Mouse (Mus musculus) right cerebral cortex, postnatal 36 days (tissue): Measurements from ENCODE around the gene Dll4.
A peak's percentile ranks its signal among the peaks of the same experiment; 100 is the strongest.

Source experiments
- DNase-seq, 2 experiments: peaks; one replicate each; pipeline ENCODE4 v3.0.0; 2022; ENCODE audit warnings: low spot score in 2 of 2, mixed read lengths in 1 of 2

Dll4 gene

DNA sequence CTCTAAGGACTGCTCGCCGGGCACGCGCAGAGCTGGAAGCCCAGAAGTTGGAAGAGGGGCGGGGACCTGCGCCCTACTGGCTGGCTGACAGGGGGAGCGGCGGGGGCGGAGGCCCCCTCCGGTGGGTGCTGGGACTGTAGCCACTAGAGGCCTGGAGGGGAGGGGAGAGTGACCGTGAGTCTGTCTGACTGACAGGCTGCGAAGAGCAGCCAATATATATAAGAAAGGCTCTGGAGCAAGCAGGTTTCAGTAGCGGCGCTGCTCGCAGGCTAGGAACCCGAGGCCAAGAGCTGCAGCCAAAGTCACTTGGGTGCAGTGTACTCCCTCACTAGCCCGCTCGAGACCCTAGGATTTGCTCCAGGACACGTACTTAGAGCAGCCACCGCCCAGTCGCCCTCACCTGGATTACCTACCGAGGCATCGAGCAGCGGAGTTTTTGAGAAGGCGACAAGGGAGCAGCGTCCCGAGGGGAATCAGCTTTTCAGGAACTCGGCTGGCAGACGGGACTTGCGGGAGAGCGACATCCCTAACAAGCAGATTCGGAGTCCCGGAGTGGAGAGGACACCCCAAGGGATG is at the start of gene Dll4:
Gene Dll4 (plus strand): TSS at position 217 of the 576 bp plus-strand sequence.
- no peak for DNase-seq

- DNase-seq, result no peak
Observed at GRCm38 (mm10) chr2:119276926-119277325, 48.7 kb upstream of the Dll4 start.

DNA sequence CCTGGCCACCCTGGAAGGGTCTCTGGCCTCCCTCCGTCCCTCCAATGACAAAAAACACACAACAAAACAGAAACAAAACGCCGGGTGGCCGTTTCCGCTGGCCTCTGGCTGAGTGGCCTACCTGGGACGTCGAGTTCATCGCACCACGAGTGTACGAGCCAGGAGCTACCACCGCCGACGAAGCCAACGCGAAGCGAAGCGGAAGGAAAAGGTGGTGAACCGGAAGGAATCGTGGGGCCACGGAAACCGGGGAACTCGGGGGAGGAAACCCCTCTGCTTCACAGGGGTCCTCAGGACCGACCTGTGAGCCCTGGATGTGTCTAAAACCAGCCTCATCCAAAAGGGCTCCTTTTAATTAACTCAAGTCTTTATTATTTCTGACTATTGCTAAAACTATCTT is 47.8 kb upstream of the Dll4 start:
- no peak for DNase-seq

- DNase-seq, result no peak
Observed at GRCm38 (mm10) chr2:119281899-119282565, 43.6 kb upstream of the Dll4 start.

GRCm38 (mm10) chr2:119287372-119287771 is 38.2 kb upstream of the Dll4 start:
- DNase-seq, result no peak

GRCm38 (mm10) chr2:119288270-119288882 is 37.2 kb upstream of the Dll4 start, which contains the start of gene Vps18:
TSS of gene Vps18 (plus strand) at chr2:119288740.
- DNase-seq, result peak; percentile 97 to 99

DNA sequence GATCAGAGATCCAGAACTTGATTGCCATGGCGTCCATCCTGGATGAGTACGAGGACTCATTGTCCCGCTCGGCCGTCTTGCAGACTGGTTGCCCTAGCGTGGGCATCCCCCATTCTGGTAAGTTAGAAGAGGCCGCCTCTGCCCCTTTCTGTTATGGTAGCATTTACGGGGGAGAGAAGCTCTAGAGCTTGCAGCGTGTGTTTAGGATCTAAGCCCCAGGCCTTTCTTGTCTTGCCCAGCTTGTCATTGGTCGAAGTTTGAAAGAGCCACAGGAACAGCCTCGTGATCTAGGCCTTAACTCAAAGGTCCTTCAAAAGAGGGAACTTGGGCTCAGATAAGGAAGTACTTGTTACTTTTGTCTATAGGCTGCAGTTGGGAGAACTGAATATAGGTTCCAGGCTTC is 36.6 kb upstream of the Dll4 start:
- no peak for DNase-seq

GRCm38 (mm10) chr2:119292281-119292680 is 33.3 kb upstream of the Dll4 start:
- DNase-seq, result no peak

DNA sequence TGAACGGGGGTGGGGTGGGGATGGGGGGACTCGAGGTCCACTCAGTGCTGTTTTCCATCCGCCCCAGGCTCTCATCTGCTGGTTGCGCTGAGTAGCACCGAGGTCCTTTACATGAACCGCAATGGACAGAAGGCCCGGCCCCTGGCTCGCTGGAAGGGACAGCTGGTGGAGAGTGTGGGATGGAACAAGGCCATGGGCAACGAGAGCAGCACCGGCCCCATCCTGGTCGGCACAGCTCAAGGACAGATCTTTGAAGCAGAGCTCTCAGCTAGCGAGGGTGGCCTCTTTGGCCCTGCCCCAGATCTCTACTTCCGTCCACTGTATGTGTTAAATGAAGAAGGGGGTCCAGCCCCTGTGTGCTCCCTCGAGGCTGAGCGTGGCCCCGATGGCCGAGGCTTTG is 32.7 kb upstream of the Dll4 start:
- no peak for DNase-seq

GRCm38 (mm10) chr2:119293311-119293710 is 32.3 kb upstream of the Dll4 start:
- DNase-seq, result no peak

GRCm38 (mm10) chr2:119293776-119294390 is 31.7 kb upstream of the Dll4 start:
- no peak for DNase-seq

- DNase-seq, result no peak
Observed at GRCm38 (mm10) chr2:119294411-119294810, 31.2 kb upstream of the Dll4 start.

GRCm38 (mm10) chr2:119296756-119297155 is 28.8 kb upstream of the Dll4 start:
- DNase-seq, result no peak

DNA sequence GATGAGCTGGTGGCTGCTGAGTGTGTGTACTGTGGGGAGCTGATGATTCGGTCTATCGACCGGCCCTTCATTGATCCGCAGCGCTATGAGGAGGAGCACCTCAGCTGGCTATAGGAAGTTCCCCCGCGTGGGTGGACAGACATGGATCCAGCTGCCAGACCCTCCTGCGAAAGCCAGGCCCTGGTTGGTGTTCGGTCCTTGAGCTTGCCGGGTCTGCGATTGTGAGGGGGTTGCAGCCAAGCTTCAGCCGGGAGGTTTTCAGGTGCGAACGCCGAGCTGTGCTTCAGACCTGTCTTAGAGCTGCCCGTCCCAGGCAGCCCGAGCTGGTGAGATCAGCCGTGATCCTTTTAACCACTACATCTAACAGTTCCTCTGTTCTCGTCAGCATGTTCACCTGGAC is 28.1 kb upstream of the Dll4 start:
- DNase-seq, result no peak

DNA sequence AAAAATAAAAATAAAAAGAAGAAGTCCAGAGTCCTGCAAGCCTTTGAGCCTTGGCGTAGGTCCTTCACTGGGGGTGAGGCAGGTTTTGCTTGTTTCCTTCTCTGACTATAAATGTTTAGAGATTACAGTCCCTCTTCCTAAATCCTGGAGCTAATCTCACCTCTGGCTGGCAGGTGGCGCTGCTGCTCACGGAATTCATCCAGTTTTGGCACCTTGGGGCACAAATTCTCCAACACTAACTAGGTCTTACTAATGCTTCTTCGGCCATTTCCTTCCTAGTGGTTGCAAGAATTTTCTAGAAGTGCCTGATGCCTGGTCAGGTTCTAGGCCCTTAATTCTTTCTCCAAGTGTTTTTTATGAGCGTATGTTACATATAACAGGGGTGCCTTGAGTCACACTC is 27.3 kb upstream of the Dll4 start:
- peak in 1 of 2 experiments; percentile 32 for DNase-seq

GRCm38 (mm10) chr2:119298839-119299238 is 26.7 kb upstream of the Dll4 start:
- no peak for DNase-seq

DNA sequence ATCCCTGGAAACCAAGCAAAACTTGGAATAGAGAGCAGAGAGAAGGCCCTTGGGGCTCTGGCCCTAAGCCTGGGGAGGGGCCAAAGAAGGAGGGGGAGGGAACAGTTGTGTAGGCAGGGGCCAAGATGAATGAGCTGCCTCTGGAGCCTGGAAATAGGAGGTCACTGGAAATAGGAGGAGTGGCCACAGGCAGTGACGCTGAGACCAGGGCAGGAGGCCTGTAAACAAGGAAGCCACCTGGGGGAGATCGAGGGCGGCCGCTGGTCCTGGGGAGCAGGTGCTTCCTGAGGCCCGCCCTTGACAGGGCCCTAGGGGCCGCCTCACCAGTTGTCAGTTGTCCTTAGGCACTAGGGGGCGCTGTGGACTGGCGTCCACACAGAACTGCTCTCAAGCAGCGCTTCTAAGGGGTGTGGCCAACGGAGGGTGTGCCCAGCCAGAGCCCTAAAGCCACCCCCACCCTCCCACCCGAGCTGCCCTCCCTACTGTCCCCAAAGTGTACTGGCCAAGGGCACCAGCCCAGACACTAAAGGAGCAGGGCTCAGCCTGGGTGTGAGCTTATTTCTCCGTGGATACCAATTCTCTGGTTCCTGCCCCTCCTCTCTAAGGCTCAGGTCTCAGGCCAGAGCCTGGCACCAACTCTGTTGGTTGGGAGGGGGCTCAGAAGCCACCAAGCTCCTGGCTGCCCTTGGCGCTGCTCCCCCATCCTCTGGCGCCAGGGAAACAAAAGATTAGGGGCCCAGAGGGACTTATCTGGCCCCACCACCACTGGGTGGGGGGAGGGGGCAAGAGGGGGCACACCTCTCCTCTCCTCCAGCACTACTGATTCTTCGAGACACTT is 25.4 kb upstream of the Dll4 start:
- no peak for DNase-seq

GRCm38 (mm10) chr2:119300819-119301493 is 24.6 kb upstream of the Dll4 start:
- no peak for DNase-seq

GRCm38 (mm10) chr2:119302876-119303275 is 22.7 kb upstream of the Dll4 start:
- no peak for DNase-seq

DNA sequence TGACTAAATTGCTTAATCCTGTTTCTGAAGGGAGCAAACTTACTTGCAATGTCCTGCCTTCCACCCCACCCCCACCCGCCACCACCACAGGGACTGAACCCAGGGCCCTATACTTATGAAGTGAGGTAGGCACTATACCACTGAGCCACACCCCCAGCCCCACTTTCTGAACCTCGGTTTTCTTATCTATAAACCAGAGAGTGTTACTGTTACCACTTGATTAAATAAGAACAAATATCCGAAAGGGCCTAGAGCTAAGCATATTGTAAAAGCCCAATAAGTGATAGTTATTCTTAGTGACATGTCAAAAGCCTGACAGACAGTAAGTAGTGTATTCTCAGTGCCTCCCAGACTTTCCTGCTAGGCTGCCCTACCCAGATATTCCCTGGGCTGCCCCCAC is 21.2 kb upstream of the Dll4 start:
- DNase-seq, result no peak

GRCm38 (mm10) chr2:119304798-119305208 is 20.8 kb upstream of the Dll4 start:
- DNase-seq, result no peak
